In the genomic region with DNA sequence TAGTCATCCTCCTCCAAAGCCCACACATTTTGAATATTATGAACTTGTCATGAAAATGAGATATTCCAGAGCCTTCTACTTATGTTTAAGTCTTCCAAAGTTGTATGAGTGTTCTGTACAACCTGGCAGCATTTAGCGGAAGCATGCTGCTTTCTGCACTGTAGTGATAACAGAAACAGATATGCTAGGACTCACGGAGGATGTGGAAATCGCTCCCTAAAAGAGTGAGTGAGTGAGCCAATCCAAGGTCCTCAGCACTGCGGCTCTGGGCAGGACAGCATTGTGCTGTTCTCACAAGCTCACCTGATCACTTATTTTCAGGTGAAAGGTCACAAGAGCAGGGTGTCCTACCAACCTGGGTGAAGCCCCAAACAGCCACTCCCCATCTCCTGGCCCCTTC, we compare ENCODE assay signal across 27 mouse cellular contexts. TPM values are rescaled to one million over a fixed set of nuclear protein-coding genes. Genes with fewer than 3 reads are reported as not detected.
DNase-seq lines count a peak whose midpoint lies in the region; ATAC-seq and TF ChIP-seq lines count a peak whose summit lies in the region.
"Had no signal": no experiment of that assay in that cellular context is flagged by ENCODE, and none has a peak within 500 bp of the region (broad histone marks: within the 10 kb centered on the region; RNA-seq: fewer than 3 reads in every experiment).

No protein-coding gene starts in this region.

- no peak overlapping the region for H3K4me2 ChIP-seq in heart, embryonic 16.5 days (ENCODE audit: low read depth, low read length)
- H3K4me2 ChIP-seq in hindbrain, embryonic 13.5 days, result no peak overlapping the region
- H3K4me2 ChIP-seq: embryonic facial prominence, embryonic 13.5 days; forebrain, embryonic 15.5 days; liver, embryonic 11.5 days; midbrain, embryonic 15.5 days; neural tube, embryonic 12.5 days had no signal

- TF ChIP-seq RAD21 in MEL (IDR thresholded peaks at IDR 0.05; ENCODE audit: low read depth, low read length), result no peak

- intact Hi-C loops in heart, postnatal 36 days (cut with DNase I), result loop anchor here (5.0 kb wide), 1 partner anchor 298 kb away; no protein-coding TSS in a partner anchor

- H3K36me3 ChIP-seq in heart, embryonic 16.5 days (ENCODE audit: control insufficient read depth, insufficient read depth), result no peaks in the 10 kb centered on the region
- H3K36me3 ChIP-seq in MEL (ENCODE audit: control insufficient read depth in 1 of 2, insufficient read depth in 2 of 2, low read length in 2 of 2), result peaks cover 0 to 10% of the 10 kb centered on the region in 2 experiments; a peak in 2 of 4 replicates
- no peaks in the 10 kb centered on the region for H3K36me3 ChIP-seq in hindbrain, embryonic 13.5 days
- H3K36me3 ChIP-seq: embryonic facial prominence, embryonic 13.5 days; forebrain, embryonic 15.5 days; limb, embryonic 10.5 days; midbrain, embryonic 15.5 days; neural tube, embryonic 12.5 days had no signal

- TF ChIP-seq EP300 in MEL (IDR thresholded peaks at IDR 0.05; ENCODE audit: low read depth in 1 of 2, low read length in 2 of 2), result peak; percentile 93 to 98

- no peak overlapping the region for H3K4me3 ChIP-seq in heart, embryonic 16.5 days (ENCODE audit: low read length)
- H3K4me3 ChIP-seq in MEL (ENCODE audit: control insufficient read depth in 1 of 2, insufficient read depth in 1 of 2, low read depth in 2 of 2, low read length in 2 of 2), result peak overlapping the region; percentile 30 to 51
- H3K4me3 ChIP-seq in hindbrain, embryonic 13.5 days, result no peak overlapping the region
- H3K4me3 ChIP-seq: embryonic facial prominence, embryonic 13.5 days; forebrain, embryonic 15.5 days; heart, adult 2 months; limb, embryonic 10.5 days; megakaryocyte, embryonic 14.5 days; midbrain, embryonic 15.5 days; neural tube, embryonic 12.5 days had no signal

- no peaks in the 10 kb centered on the region for H3K27me3 ChIP-seq in heart, embryonic 16.5 days (ENCODE audit: control insufficient read depth, insufficient read depth, low read length)
- no peaks in the 10 kb centered on the region for H3K27me3 ChIP-seq in MEL (ENCODE audit: control insufficient read depth in 1 of 2, insufficient read depth in 2 of 2, low read length in 2 of 2)
- no peaks in the 10 kb centered on the region for H3K27me3 ChIP-seq in hindbrain, embryonic 13.5 days
- H3K27me3 ChIP-seq: embryonic facial prominence, embryonic 13.5 days; forebrain, embryonic 15.5 days; midbrain, embryonic 15.5 days; neural tube, embryonic 12.5 days had no signal

- DNase-seq in heart, postnatal 36 days, result no peak
- peak; percentile 91 for DNase-seq in MEL (ENCODE audit: low read depth, low spot score)
- no peak for DNase-seq in T-cell, adult 2 months (ENCODE audit: low spot score)
- DNase-seq: adrenal gland, postnatal 14 days; cerebellum, adult 11-12 months; cerebellum, postnatal 14 days; embryo, embryonic 11 days; gastrocnemius, postnatal 14 days; heart, adult 2 months; kidney, adult 2 months; lung, adult 2 months; lung, postnatal 14 days; right cerebral cortex, postnatal 14 days; thymus, adult 2 months had no signal

- no peak overlapping the region for H3K9ac ChIP-seq in heart, embryonic 16.5 days (ENCODE audit: low read length)
- peak overlapping the region; percentile 42 for H3K9ac ChIP-seq in MEL (ENCODE audit: control insufficient read depth, low read depth, low read length, poor library complexity, severe bottlenecking)
- no peak overlapping the region for H3K9ac ChIP-seq in hindbrain, embryonic 13.5 days
- H3K9ac ChIP-seq: embryonic facial prominence, embryonic 13.5 days; forebrain, embryonic 15.5 days; midbrain, embryonic 15.5 days; neural tube, embryonic 12.5 days had no signal

- H3K4me1 ChIP-seq in heart, embryonic 16.5 days (ENCODE audit: control insufficient read depth, insufficient read depth, low read length), result peaks cover 4% of the 10 kb centered on the region
- peaks cover 10 to 17% of the 10 kb centered on the region in 2 experiments for H3K4me1 ChIP-seq in MEL (ENCODE audit: control insufficient read depth in 1 of 2, insufficient read depth in 2 of 2, low read length in 2 of 2)
- H3K4me1 ChIP-seq in hindbrain, embryonic 13.5 days (replicated peaks), result no peaks in the 10 kb centered on the region
- H3K4me1 ChIP-seq: embryonic facial prominence, embryonic 13.5 days; forebrain, embryonic 15.5 days; limb, embryonic 10.5 days; midbrain, embryonic 15.5 days; neural tube, embryonic 12.5 days had no signal

- H3K79me2 ChIP-seq in MEL (ENCODE audit: control insufficient read depth, insufficient read depth, low read length, poor library complexity), result no peaks in the 10 kb centered on the region

- TF ChIP-seq CTCF in MEL (IDR thresholded peaks at IDR 0.05 in 2 of 3, conservative IDR thresholded peaks at IDR 0.05 in 1 of 3; ENCODE audit: control insufficient read depth in 1 of 3, insufficient read depth in 1 of 3, low read depth in 2 of 3, low read length in 3 of 3, poor library complexity in 1 of 3, severe bottlenecking in 1 of 3), result no peak

- peak; percentile 52; the same call in 1 of the 2 replicates for ATAC-seq in heart, embryonic 16.5 days (replicated peaks; ENCODE audit: extremely low read depth, insufficient read depth, low FRiP score)
- ATAC-seq in common myeloid progenitor, adult 5-6 weeks (replicated peaks; ENCODE audit: low read depth, poor library complexity, severe bottlenecking), result peak; percentile 78
- peak; percentile 69 for ATAC-seq in megakaryocyte progenitor cell, adult 5-6 weeks (replicated peaks; ENCODE audit: poor library complexity)
- no peak for ATAC-seq in hindbrain, embryonic 13.5 days (ENCODE audit: low FRiP score)
- ATAC-seq: forebrain, embryonic 15.5 days; midbrain, embryonic 15.5 days had no signal

- 0 out of 4 replicates have a peak, but pooled peaks of 1 of the 2 experiments have one; percentile 3 for TF ChIP-seq POLR2A in MEL (IDR thresholded peaks at IDR 0.05; ENCODE audit: control insufficient read depth in 1 of 2, insufficient read depth in 1 of 2, low read depth in 1 of 2, low read length in 2 of 2, poor library complexity in 1 of 2)

- H3K27ac ChIP-seq in heart, embryonic 16.5 days (ENCODE audit: low read length), result no peak overlapping the region
- peak overlapping the region; percentile 93 for H3K27ac ChIP-seq in MEL (ENCODE audit: control insufficient read depth, low read depth, low read length)
- no peak overlapping the region for H3K27ac ChIP-seq in hindbrain, embryonic 13.5 days
- H3K27ac ChIP-seq: embryonic facial prominence, embryonic 13.5 days; forebrain, embryonic 15.5 days; heart, adult 2 months; kidney, postnatal 0 days; limb, embryonic 10.5 days; midbrain, embryonic 15.5 days; neural tube, embryonic 12.5 days; stomach, postnatal 0 days had no signal

- WGBS in heart, embryonic 16.5 days, result 26% methylated on average over 4 of the region's 4 CpGs
- WGBS in hindbrain, embryonic 13.5 days, result 88% methylated on average over 4 of the region's 4 CpGs

- no peaks in the 10 kb centered on the region for H3K9me3 ChIP-seq in heart, embryonic 16.5 days (replicated peaks; ENCODE audit: control insufficient read depth, low read length)
- H3K9me3 ChIP-seq in MEL (replicated peaks; ENCODE audit: insufficient read depth, low read length), result no peaks in the 10 kb centered on the region
- H3K9me3 ChIP-seq in hindbrain, embryonic 13.5 days, result no peaks in the 10 kb centered on the region
- H3K9me3 ChIP-seq: embryonic facial prominence, embryonic 13.5 days; forebrain, embryonic 15.5 days; limb, embryonic 10.5 days; megakaryocyte, embryonic 14.5 days; midbrain, embryonic 15.5 days; neural tube, embryonic 12.5 days had no signal

TF ChIP-seq in MEL, 35 proteins besides CTCF, POLR2A, EP300 and RAD21 (continues in another document):
- TF ChIP-seq MEF2A (IDR thresholded peaks at IDR 0.05; ENCODE audit: extremely low read depth, insufficient replicate concordance, low read depth, low read length, poor library complexity, severe bottlenecking) (peak; percentile 31; the same call in 1 of the 2 replicates), ZKSCAN1 (IDR thresholded peaks at IDR 0.05; ENCODE audit: low read depth, low read length) (no peak), POLR2AphosphoS2 (IDR thresholded peaks at IDR 0.05; ENCODE audit: low read length) (peak; percentile 79; the same call in 1 of the 2 replicates), TCF12 (IDR thresholded peaks at IDR 0.05; ENCODE audit: low read depth, low read length) (peak; percentile 94), GATA1 (IDR thresholded peaks at IDR 0.05; ENCODE audit: low read depth, low read length) (peak; percentile 96), USF2 (IDR thresholded peaks at IDR 0.05; ENCODE audit: borderline replicate concordance in 1 of 2, insufficient read depth in 1 of 2, low read depth in 1 of 2, low read length in 2 of 2) (no peak), ZC3H11A (IDR thresholded peaks at IDR 0.05; ENCODE audit: low read depth, low read length) (no peak), SIN3A (IDR thresholded peaks at IDR 0.05; ENCODE audit: low read length) (peak; percentile 74), RCOR1 (IDR thresholded peaks at IDR 0.05; ENCODE audit: low read depth, low read length) (peak; percentile 85), ZNF384 (IDR thresholded peaks at IDR 0.05; ENCODE audit: low read depth, low read length) (peak; percentile 43; the same call in 1 of the 2 replicates), ZMIZ1 (IDR thresholded peaks at IDR 0.05; ENCODE audit: low read depth, low read length) (no peak), NRF1 (IDR thresholded peaks at IDR 0.05; ENCODE audit: insufficient read depth, low read depth, low read length, poor library complexity, severe bottlenecking) (no peak), SMC3 (IDR thresholded peaks at IDR 0.05; ENCODE audit: low read depth, low read length) (no peak), TAL1 (IDR thresholded peaks at IDR 0.05; ENCODE audit: low read length) (peak; percentile 96), POLR2AphosphoS5 (IDR thresholded peaks at IDR 0.05; ENCODE audit: borderline replicate concordance, low read depth, low read length) (no peak), BHLHE40 (IDR thresholded peaks at IDR 0.05; ENCODE audit: borderline replicate concordance, low read depth, low read length) (peak; percentile 75), NELFE (IDR thresholded peaks at IDR 0.05; ENCODE audit: low read depth, low read length) (peak; percentile 28), HCFC1 (IDR thresholded peaks at IDR 0.05; ENCODE audit: low read depth, low read length) (0 out of 2 replicates have a peak, but pooled peaks have one; percentile 42)

RNA-seq across cellular contexts. Expression of gene Xdh, which starts 56.2 kb away (rescaled TPM):
- polyA plus RNA-seq in heart, embryonic 16.5 days (2015; fragmentation: Nextera tagmentation; extraction: Ambion mirVana), result 2.2 and 2.6 TPM in 2 replicates
- total RNA-seq in heart, postnatal 36 days (2021), result 100 to 1,000 TPM; 104 to 189 TPM
- total RNA-seq in MEL (2012; rRNA removed), result 2.0 TPM in 2 replicates
- polyA plus RNA-seq in MEL (2012; ENCODE audit: insufficient read depth in 1 of 2, insufficient read length in 2 of 2, low read depth in 1 of 2, low replicate concordance in 2 of 2, missing spikeins in 1 of 2), result 10 to 100 TPM in 1 of 2 experiments, not detected in 1; 14.5 TPM
- total RNA-seq in common myeloid progenitor, adult 5-6 weeks (2017), result 5.1 and 9.1 TPM in 2 replicates
- 23.1 and 32.0 TPM in 2 replicates for total RNA-seq in megakaryocyte progenitor cell, adult 5-6 weeks (2015)
- total RNA-seq in megakaryocyte progenitor cell, adult 5-6 weeks (2017), result 24.5 and 29.0 TPM in 2 replicates
- 0.14 and 0.26 TPM in 2 replicates for polyA plus RNA-seq in hindbrain, embryonic 13.5 days (2015; fragmentation: Nextera tagmentation; extraction: Ambion mirVana)

Comparison
In these comparisons a context has a peak if more than half of its experiments do, and no peak if none do; other contexts are left out.
1. H3K4me3 ChIP-seq: peak in MEL (2 of 2); none in heart, embryonic 16.5 days (single experiment) and hindbrain, embryonic 13.5 days (single experiment).